In genomic region chr2:160869446-160869845, GRCm38 (mm10) we compare ENCODE assay signal across 27 mouse cellular contexts. TPM values are rescaled to one million over a fixed set of nuclear protein-coding genes. Genes with fewer than 3 reads are reported as not detected.
"Had no signal": no experiment of that assay in that cellular context is flagged by ENCODE, and none has a peak within 500 bp of the region (broad histone marks: within the 10 kb centered on the region; RNA-seq: fewer than 3 reads in every experiment).

No protein-coding gene starts in this region.

- H3K4me3 ChIP-seq: heart, adult 2 months; heart, embryonic 13.5 days; heart, embryonic 15.5 days; kidney, embryonic 15.5 days; limb, embryonic 13.5 days; limb, embryonic 15.5 days; liver, embryonic 12.5 days had no signal

- H3K27ac ChIP-seq: heart, adult 2 months; heart, embryonic 13.5 days; heart, embryonic 15.5 days; hindbrain, embryonic 14.5 days; kidney, embryonic 15.5 days; kidney, postnatal 0 days; limb, embryonic 13.5 days; limb, embryonic 15.5 days; liver, embryonic 12.5 days; liver, embryonic 14.5 days had no signal

- ATAC-seq: hindbrain, embryonic 16.5 days; intestine, embryonic 16.5 days; liver, embryonic 12.5 days had no signal

- H3K27me3 ChIP-seq: heart, embryonic 13.5 days; heart, embryonic 15.5 days; kidney, embryonic 15.5 days; limb, embryonic 13.5 days; limb, embryonic 15.5 days had no signal

- H3K9ac ChIP-seq: heart, embryonic 13.5 days; heart, embryonic 15.5 days; hindbrain, embryonic 14.5 days; kidney, embryonic 15.5 days; limb, embryonic 13.5 days; limb, embryonic 15.5 days; liver, embryonic 12.5 days; liver, embryonic 14.5 days had no signal

- DNase-seq: gastrocnemius, postnatal 14 days; gastrocnemius, postnatal 36 days; heart, adult 2 months; heart, postnatal 14 days; heart, postnatal 36 days; kidney, adult 11 months; kidney, adult 2 months; kidney, adult 9 months; kidney, postnatal 14 days; kidney, postnatal 36 days; layer of hippocampus, adult 9-11 months; layer of hippocampus, postnatal 36 days; left cerebral cortex, postnatal 4 days had no signal

- H3K9me3 ChIP-seq: heart, embryonic 15.5 days; kidney, embryonic 15.5 days; limb, embryonic 13.5 days; limb, embryonic 15.5 days; liver, embryonic 12.5 days had no signal

- H3K4me2 ChIP-seq: heart, embryonic 11.5 days; heart, embryonic 13.5 days; heart, embryonic 15.5 days; hindbrain, embryonic 14.5 days; kidney, embryonic 15.5 days; limb, embryonic 13.5 days; limb, embryonic 15.5 days; liver, embryonic 12.5 days had no signal

- H3K36me3 ChIP-seq: heart, embryonic 13.5 days; heart, embryonic 15.5 days; kidney, embryonic 15.5 days; limb, embryonic 13.5 days; limb, embryonic 15.5 days; liver, embryonic 12.5 days had no signal

RNA-seq across cellular contexts. Expression of gene Lpin3, which starts 11.0 kb away (rescaled TPM):
- total RNA-seq: hematopoietic stem cell, adult 5-6 weeks had no signal

RNA-seq across cellular contexts. Expression of gene Emilin3, which starts 42.7 kb away (rescaled TPM):
- total RNA-seq: hematopoietic stem cell, adult 5-6 weeks had no signal
- polyA plus RNA-seq: kidney, adult 2 months; large intestine, adult 2 months had no signal
